Mouse (Mus musculus): ENCODE measurements at regions not wholly inside any gene's neighbourhood (a gene's known extent, or its start where the extent isn't known, plus 50 kb on each side); places are given as distances from the start of the nearest gene placed in this dataset.
A peak's percentile ranks its signal among the peaks of the same experiment; 100 is the strongest.

DNA sequence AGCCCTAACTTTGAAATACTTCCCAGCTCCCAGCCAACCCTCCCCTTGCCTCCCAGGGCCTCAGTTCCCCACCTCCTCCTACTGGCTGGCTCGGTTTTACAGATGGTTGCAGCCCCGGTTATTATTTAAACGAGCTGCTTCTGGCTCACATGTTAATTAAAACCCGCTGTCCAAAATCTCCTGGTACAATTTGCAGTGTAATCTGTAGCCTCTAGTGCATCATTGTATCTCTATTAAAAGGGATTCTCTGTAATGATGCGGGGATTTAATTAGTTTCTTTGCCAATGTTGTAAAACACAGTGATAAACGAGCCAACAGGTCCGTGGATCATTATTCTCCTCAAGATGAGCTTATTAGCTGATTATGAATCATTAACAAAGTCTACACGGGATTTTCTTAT, 208.5 kb downstream of the 3100002H09Rik start:
- TF ChIP-seq POLR2A (IDR thresholded peaks at IDR 0.05; ENCODE audit: extremely low read depth, insufficient read depth, low read length) = no peak
- TF ChIP-seq CTCF (IDR thresholded peaks at IDR 0.05; ENCODE audit: extremely low read depth, insufficient read depth, low read length) = no peak
- Histone ChIP-seq H3K4me3 (ENCODE audit: insufficient read depth, low read length) (no peak overlapping the region), H3K4me1 (ENCODE audit: control insufficient read depth, insufficient read depth, low read length) (peaks cover 20% of the 10 kb centered on the region), H3K27ac (ENCODE audit: insufficient read depth, low read length) (no peak overlapping the region)

GRCm38 (mm10) chr4:124400741-124401140, 209.9 kb downstream of the 3100002H09Rik start:
- TF ChIP-seq CTCF (IDR thresholded peaks at IDR 0.05; ENCODE audit: extremely low read depth, insufficient read depth, low read length) = no peak
- TF ChIP-seq POLR2A (IDR thresholded peaks at IDR 0.05; ENCODE audit: extremely low read depth, insufficient read depth, low read length) = no peak
- Histone ChIP-seq H3K4me3 (ENCODE audit: insufficient read depth, low read length) (no peak overlapping the region), H3K4me1 (ENCODE audit: control insufficient read depth, insufficient read depth, low read length) (peaks cover 20% of the 10 kb centered on the region), H3K27ac (ENCODE audit: insufficient read depth, low read length) (0 out of 2 replicates have a peak overlapping the region, but pooled peaks have one; percentile 4)

- Histone ChIP-seq H3K4me3 (ENCODE audit: insufficient read depth, low read length) (no peak overlapping the region), H3K4me1 (ENCODE audit: control insufficient read depth, insufficient read depth, low read length) (peaks cover 20% of the 10 kb centered on the region), H3K27ac (ENCODE audit: insufficient read depth, low read length) (0 out of 2 replicates have a peak overlapping the region, but pooled peaks have one; percentile 4)
- no peak for TF ChIP-seq CTCF (IDR thresholded peaks at IDR 0.05; ENCODE audit: extremely low read depth, insufficient read depth, low read length)
- TF ChIP-seq POLR2A (IDR thresholded peaks at IDR 0.05; ENCODE audit: extremely low read depth, insufficient read depth, low read length) = no peak
Measured at GRCm38 (mm10) chr4:124400136-124400675, 210.4 kb downstream of the 3100002H09Rik start.

- Histone ChIP-seq H3K4me3 (ENCODE audit: insufficient read depth, low read length) (no peak overlapping the region), H3K27ac (ENCODE audit: insufficient read depth, low read length) (no peak overlapping the region), H3K4me1 (ENCODE audit: control insufficient read depth, insufficient read depth, low read length) (peaks cover 24% of the 10 kb centered on the region)
- TF ChIP-seq POLR2A (IDR thresholded peaks at IDR 0.05; ENCODE audit: extremely low read depth, insufficient read depth, low read length) (no peak), CTCF (IDR thresholded peaks at IDR 0.05; ENCODE audit: extremely low read depth, insufficient read depth, low read length) (no peak)
Measured at GRCm38 (mm10) chr4:124398354-124398753, 212.2 kb downstream of the 3100002H09Rik start.

DNA sequence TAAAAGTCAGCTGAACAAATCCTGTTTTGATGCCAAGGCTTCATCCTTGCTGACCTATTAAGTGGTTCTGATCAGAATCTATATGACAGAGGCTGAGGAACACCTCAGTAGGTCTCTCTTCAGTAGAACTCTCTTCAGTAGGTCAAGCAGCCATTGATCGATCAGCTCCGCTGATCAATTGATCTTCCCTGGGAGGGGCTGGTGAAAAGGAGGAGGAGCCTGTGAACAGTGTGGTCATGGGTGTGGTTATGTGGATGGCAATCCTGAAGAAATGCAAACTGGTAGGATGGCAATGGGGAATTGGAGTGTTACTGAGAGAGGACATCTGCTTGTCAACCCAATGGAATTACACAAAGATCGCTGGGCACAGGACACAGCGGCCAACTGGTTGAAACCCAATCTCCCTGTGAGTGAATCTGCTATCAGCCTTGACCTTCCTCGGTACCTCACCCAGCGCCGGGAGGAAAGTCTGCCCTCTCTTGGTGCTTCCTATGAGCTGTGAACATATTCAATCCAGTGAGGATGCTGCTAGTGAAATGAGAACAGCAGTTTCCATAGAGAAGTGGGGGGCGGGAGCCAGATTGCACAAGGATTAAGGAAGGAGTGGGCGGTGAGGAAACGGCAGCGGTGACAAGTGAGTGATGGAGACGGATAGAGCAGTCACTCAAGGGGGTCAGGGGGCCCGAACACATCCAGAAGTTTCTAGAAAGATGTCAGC, 213.9 kb downstream of the 3100002H09Rik start:
- no peak for TF ChIP-seq POLR2A (IDR thresholded peaks at IDR 0.05; ENCODE audit: extremely low read depth, insufficient read depth, low read length)
- 0 out of 2 replicates have a peak, but pooled peaks have one; percentile 14 for TF ChIP-seq CTCF (IDR thresholded peaks at IDR 0.05; ENCODE audit: extremely low read depth, insufficient read depth, low read length)
- H3K4me1 ChIP-seq (ENCODE audit: control insufficient read depth, insufficient read depth, low read length) = peaks cover 24% of the 10 kb centered on the region
- H3K4me3 ChIP-seq (ENCODE audit: insufficient read depth, low read length) = no peak overlapping the region
- H3K27ac ChIP-seq (ENCODE audit: insufficient read depth, low read length) = no peak overlapping the region

DNA sequence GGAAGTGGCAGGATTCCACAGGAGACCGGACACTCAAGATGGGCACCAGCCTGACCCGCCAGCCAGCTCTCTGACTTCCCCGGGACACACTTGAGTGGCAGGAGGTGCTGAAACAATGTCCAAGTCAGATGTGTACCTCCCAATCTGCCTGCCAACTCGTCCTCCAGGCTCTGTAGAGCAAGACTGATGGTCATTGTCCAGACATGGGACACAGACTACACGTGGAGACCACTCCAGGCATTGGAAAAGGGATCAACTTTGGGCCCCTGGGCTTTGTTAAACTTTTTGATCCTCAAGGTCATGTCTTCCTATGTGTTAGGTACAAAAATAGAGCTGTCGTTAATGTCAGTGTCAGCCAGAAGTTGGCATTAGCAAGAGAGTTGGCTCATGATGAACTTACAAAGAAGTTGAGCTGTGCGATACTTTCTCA, 214.6 kb downstream of the 3100002H09Rik start:
- H3K4me1 ChIP-seq (ENCODE audit: control insufficient read depth, insufficient read depth, low read length) = peaks cover 17% of the 10 kb centered on the region

DNA sequence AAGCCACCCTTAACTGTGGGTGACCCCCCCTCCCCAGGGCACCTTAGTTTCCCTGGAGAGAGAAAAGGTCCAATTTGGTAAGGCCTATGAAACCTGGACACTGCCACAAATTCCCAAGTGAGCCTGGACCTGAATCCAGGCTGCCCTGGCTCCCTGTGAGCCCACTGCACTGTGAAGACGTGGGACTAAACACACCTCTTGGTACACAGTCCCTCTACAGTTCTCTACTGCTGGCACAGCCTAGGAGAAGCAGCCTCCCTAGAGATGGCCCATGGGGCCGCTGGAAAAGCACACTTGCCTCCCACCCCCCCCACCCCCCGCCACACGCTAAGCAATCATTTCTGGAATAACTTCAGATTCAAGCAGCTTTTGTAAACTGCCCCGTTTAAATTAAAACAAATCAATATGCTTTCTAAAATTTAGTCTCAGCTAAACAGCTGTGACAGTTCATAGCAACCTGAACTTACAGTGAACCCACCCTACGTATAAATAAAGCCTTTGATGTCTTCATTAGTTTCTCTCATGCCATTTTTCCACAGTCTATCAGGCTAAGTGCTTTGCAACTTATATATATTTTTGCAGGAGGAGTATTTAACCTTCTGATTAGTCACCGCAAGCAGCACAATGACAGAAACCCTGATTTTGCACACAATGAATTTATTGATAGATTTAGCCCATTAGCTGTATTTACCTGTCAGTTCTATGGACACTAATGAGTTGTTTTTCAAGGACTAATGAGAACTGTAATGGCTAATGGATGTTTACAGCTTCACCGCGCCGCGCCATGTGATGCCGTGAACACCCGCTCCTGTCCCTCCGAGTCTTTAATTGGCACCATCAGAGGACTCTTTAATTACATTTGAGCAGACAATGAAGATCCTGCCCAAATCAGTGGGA, 215.3 kb downstream of the 3100002H09Rik start:
- Histone ChIP-seq H3K4me1 (ENCODE audit: control insufficient read depth, insufficient read depth, low read length) (peaks cover 13% of the 10 kb centered on the region), H3K4me3 (ENCODE audit: insufficient read depth, low read length) (no peak overlapping the region), H3K27ac (ENCODE audit: insufficient read depth, low read length) (no peak overlapping the region)
- TF ChIP-seq POLR2A (IDR thresholded peaks at IDR 0.05; ENCODE audit: extremely low read depth, insufficient read depth, low read length) (no peak), CTCF (IDR thresholded peaks at IDR 0.05; ENCODE audit: extremely low read depth, insufficient read depth, low read length) (no peak)

More for the DNA sequence above, 214.6 kb downstream of the 3100002H09Rik start:
- H3K4me3 ChIP-seq (ENCODE audit: insufficient read depth, low read length) = no peak overlapping the region
- H3K27ac ChIP-seq (ENCODE audit: insufficient read depth, low read length) = no peak overlapping the region
- TF ChIP-seq POLR2A (IDR thresholded peaks at IDR 0.05; ENCODE audit: extremely low read depth, insufficient read depth, low read length) (no peak), CTCF (IDR thresholded peaks at IDR 0.05; ENCODE audit: extremely low read depth, insufficient read depth, low read length) (no peak)

- Histone ChIP-seq H3K27ac (ENCODE audit: insufficient read depth, low read length) (no peak overlapping the region), H3K4me1 (ENCODE audit: control insufficient read depth, insufficient read depth, low read length) (peaks cover 8% of the 10 kb centered on the region; the same call in 1 of the 2 replicates), H3K4me3 (ENCODE audit: insufficient read depth, low read length) (no peak overlapping the region)
- TF ChIP-seq CTCF (IDR thresholded peaks at IDR 0.05; ENCODE audit: extremely low read depth, insufficient read depth, low read length) (no peak), POLR2A (IDR thresholded peaks at IDR 0.05; ENCODE audit: extremely low read depth, insufficient read depth, low read length) (no peak)
Measured at GRCm38 (mm10) chr4:124393595-124393994, 217.0 kb downstream of the 3100002H09Rik start.

DNA sequence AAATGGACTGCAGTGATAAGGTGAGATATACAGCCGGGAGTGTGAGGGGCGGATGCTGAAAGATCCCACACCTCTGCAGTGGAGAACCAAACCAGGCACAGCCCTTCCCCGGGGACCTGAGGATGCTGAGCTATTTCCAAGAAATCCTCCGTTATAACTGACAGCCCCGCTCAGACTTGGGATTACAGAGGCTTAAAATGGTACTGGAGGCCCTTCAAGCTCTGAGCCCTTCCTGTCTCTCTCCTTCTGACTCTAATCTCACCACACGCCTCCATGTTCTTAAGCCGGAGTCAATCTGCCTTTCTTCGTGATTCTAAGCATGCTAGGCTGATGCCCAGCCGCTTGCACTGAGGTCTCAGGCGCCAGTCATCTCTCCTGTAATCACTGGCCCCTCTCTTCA, 221.5 kb downstream of the 3100002H09Rik start:
- no peak overlapping the region for H3K4me3 ChIP-seq (ENCODE audit: insufficient read depth, low read length)
- no peak overlapping the region for H3K27ac ChIP-seq (ENCODE audit: insufficient read depth, low read length)
- no peak for TF ChIP-seq CTCF (IDR thresholded peaks at IDR 0.05; ENCODE audit: extremely low read depth, insufficient read depth, low read length)
- no peak for TF ChIP-seq POLR2A (IDR thresholded peaks at IDR 0.05; ENCODE audit: extremely low read depth, insufficient read depth, low read length)
- H3K4me1 ChIP-seq (ENCODE audit: control insufficient read depth, insufficient read depth, low read length) = peaks cover 4% of the 10 kb centered on the region; the same call in 1 of the 2 replicates

Measured in cortical plate, adult 2 months (tissue).